Mouse (Mus musculus) MEL (cell line): Measurements from ENCODE around the gene Pcgf6. TPM values are rescaled to one million over a fixed set of nuclear protein-coding genes. Genes with fewer than 3 reads are reported as not detected.
A peak's percentile ranks its signal among the peaks of the same experiment; 100 is the strongest.

ENCODE experiments used
- DNase-seq: peaks from one replicate; pipeline ENCODE4 v3.0.0; 2011; ENCODE audit warnings: low read depth, low spot score
- H3K27ac ChIP-seq: 2 replicates; pipeline ENCODE4 v1.5.1; 2012; ENCODE audit warnings: low read depth, mild to moderate bottlenecking, control low read depth, low read length, moderate library complexity; ENCODE audit not compliant: control insufficient read depth
- H3K27me3 ChIP-seq, 2 experiments: fragments of 150-350 bp in 1 of 2; sonication (generic) in 1 of 2; 2 replicates each; pipeline ENCODE4 v1.6.1; 2012; ENCODE audit warnings: low read length in 2 of 2, mild to moderate bottlenecking in 2 of 2, improper control_type of control experiment in 1 of 2, moderate library complexity in 1 of 2; ENCODE audit not compliant: insufficient read depth in 2 of 2, control insufficient read depth in 1 of 2
- H3K36me3 ChIP-seq, 2 experiments: 2 replicates each; pipeline ENCODE4 v1.6.1; 2012 to 2014; ENCODE audit warnings: low read length in 2 of 2, improper control_type of control experiment in 1 of 2, inconsistent platforms in 1 of 2, mild to moderate bottlenecking in 1 of 2; ENCODE audit not compliant: insufficient read depth in 2 of 2, control insufficient read depth in 1 of 2
- H3K4me1 ChIP-seq, 2 experiments: fragments of 150-350 bp in 1 of 2; sonication (generic) in 1 of 2; 2 replicates each; pipeline ENCODE4 v1.6.1; 2012; ENCODE audit warnings: low read length in 2 of 2, improper control_type of control experiment in 1 of 2, mild to moderate bottlenecking in 1 of 2; ENCODE audit not compliant: insufficient read depth in 2 of 2, control insufficient read depth in 1 of 2
- H3K4me3 ChIP-seq, 2 experiments: fragments of 150-350 bp in 1 of 2; sonication (generic) in 1 of 2; 2 replicates each; pipeline ENCODE4 v1.5.1; 2012; ENCODE audit warnings: low read depth in 2 of 2, low read length in 2 of 2, mild to moderate bottlenecking in 2 of 2, moderate library complexity in 2 of 2, control low read depth in 1 of 2, improper control_type of control experiment in 1 of 2; ENCODE audit not compliant: control insufficient read depth in 1 of 2, insufficient read depth in 1 of 2
- H3K79me2 ChIP-seq: 2 replicates; pipeline ENCODE4 v1.6.1; 2012; ENCODE audit warnings: mild to moderate bottlenecking, low read length, moderate library complexity; ENCODE audit not compliant: control insufficient read depth, poor library complexity, insufficient read depth
- H3K9ac ChIP-seq: 2 replicates; pipeline ENCODE4 v1.6.1; 2012; ENCODE audit warnings: low read depth, mild to moderate bottlenecking, control low read depth, low read length, moderate library complexity; ENCODE audit not compliant: control insufficient read depth, poor library complexity, severe bottlenecking
- H3K9me3 ChIP-seq: fragments of 150-350 bp; sonication (generic); replicated peaks from 2 replicates; pipeline ENCODE4 v1.6.1; 2012; ENCODE audit warnings: mild to moderate bottlenecking, low read length, improper control_type of control experiment, moderate library complexity; ENCODE audit not compliant: insufficient read depth
- BHLHE40 ChIP-seq: IDR thresholded peaks from 2 replicates; pipeline ENCODE4 v1.6.1; 2012; ENCODE audit warnings: low read depth, mild to moderate bottlenecking, inconsistent platforms, low read length, improper control_type of control experiment, borderline replicate concordance
- CHD1 ChIP-seq: IDR thresholded peaks from 2 replicates; pipeline ENCODE4 v1.6.1; 2012; ENCODE audit warnings: low read depth, mild to moderate bottlenecking, inconsistent platforms, low read length, improper control_type of control experiment
- CHD2 ChIP-seq: IDR thresholded peaks from 2 replicates; pipeline ENCODE4 v1.6.1; 2011; ENCODE audit warnings: low read length, improper control_type of control experiment
- E2F4 ChIP-seq: IDR thresholded peaks from 2 replicates; pipeline ENCODE4 v1.6.1; 2011; ENCODE audit warnings: low read depth, low read length, improper control_type of control experiment, borderline replicate concordance
- ELF1 ChIP-seq: IDR thresholded peaks from 2 replicates; pipeline ENCODE4 v1.6.1; 2014; ENCODE audit warnings: low read depth, mild to moderate bottlenecking, inconsistent platforms, low read length, improper control_type of control experiment, moderate library complexity
- EP300 ChIP-seq, 2 experiments: IDR thresholded peaks; 2 replicates each; pipeline ENCODE4 v1.6.1; 2011; ENCODE audit warnings: improper control_type of control experiment in 2 of 2, low read length in 2 of 2, low read depth in 1 of 2, mild to moderate bottlenecking in 1 of 2
- ETS1 ChIP-seq: IDR thresholded peaks from 2 replicates; pipeline ENCODE4 v1.6.1; 2012; ENCODE audit warnings: low read depth, mild to moderate bottlenecking, inconsistent platforms, low read length, improper control_type of control experiment, moderate library complexity
- GABPA ChIP-seq: IDR thresholded peaks from 2 replicates; pipeline ENCODE4 v1.6.1; 2012; ENCODE audit warnings: low read depth, mild to moderate bottlenecking, inconsistent platforms, low read length, improper control_type of control experiment, moderate library complexity
- GATA1 ChIP-seq: IDR thresholded peaks from 2 replicates; pipeline ENCODE4 v1.6.1; 2011; ENCODE audit warnings: low read depth, low read length, improper control_type of control experiment
- JUND ChIP-seq: IDR thresholded peaks from 2 replicates; pipeline ENCODE4 v1.6.1; 2011; ENCODE audit warnings: low read depth, mild to moderate bottlenecking, improper control_type of control experiment, low read length
- KAT2A ChIP-seq: conservative IDR thresholded peaks from 2 replicates; pipeline ENCODE4 v1.6.1; 2012; ENCODE audit warnings: low read depth, low read length, improper control_type of control experiment, inconsistent platforms
- MAFK ChIP-seq: IDR thresholded peaks from 2 replicates; pipeline ENCODE4 v1.6.1; 2011; ENCODE audit warnings: low read depth, mild to moderate bottlenecking, low read length, improper control_type of control experiment, borderline replicate concordance
- MAX ChIP-seq: IDR thresholded peaks from 2 replicates; pipeline ENCODE4 v1.6.1; 2011; ENCODE audit warnings: low read length, improper control_type of control experiment
- MAZ ChIP-seq: IDR thresholded peaks from 2 replicates; pipeline ENCODE4 v1.6.1; 2012; ENCODE audit warnings: low read depth, mild to moderate bottlenecking, inconsistent platforms, low read length, improper control_type of control experiment
- MEF2A ChIP-seq: IDR thresholded peaks from 2 replicates; pipeline ENCODE4 v1.6.1; 2014; ENCODE audit warnings: low read depth, mild to moderate bottlenecking, inconsistent platforms, low read length, improper control_type of control experiment; ENCODE audit not compliant: poor library complexity, insufficient replicate concordance, severe bottlenecking; ENCODE audit errors: extremely low read depth
- MXI1 ChIP-seq: IDR thresholded peaks from 2 replicates; pipeline ENCODE4 v1.6.1; 2011; ENCODE audit warnings: mild to moderate bottlenecking, low read depth, low read length, improper control_type of control experiment
- MYB ChIP-seq: IDR thresholded peaks from 2 replicates; pipeline ENCODE4 v1.6.1; 2011; ENCODE audit warnings: mild to moderate bottlenecking, low read depth, low read length, improper control_type of control experiment
- MYC ChIP-seq: IDR thresholded peaks from 2 replicates; pipeline ENCODE4 v1.6.1; 2011; ENCODE audit warnings: low read depth, mild to moderate bottlenecking, low read length, improper control_type of control experiment, moderate library complexity
- NRF1 ChIP-seq: IDR thresholded peaks from 2 replicates; pipeline ENCODE4 v1.6.1; 2014; ENCODE audit warnings: low read depth, mild to moderate bottlenecking, inconsistent platforms, low read length, improper control_type of control experiment, moderate library complexity; ENCODE audit not compliant: poor library complexity, insufficient read depth, severe bottlenecking
- POLR2AphosphoS2 ChIP-seq: IDR thresholded peaks from 2 replicates; pipeline ENCODE4 v1.6.1; 2011; ENCODE audit warnings: low read length, improper control_type of control experiment
- POLR2AphosphoS5 ChIP-seq: IDR thresholded peaks from 2 replicates; pipeline ENCODE4 v1.6.1; 2012; ENCODE audit warnings: low read depth, borderline replicate concordance, mild to moderate bottlenecking, inconsistent platforms, low read length, moderate library complexity, mixed read lengths
- RAD21 ChIP-seq: IDR thresholded peaks from 2 replicates; pipeline ENCODE4 v1.6.1; 2011; ENCODE audit warnings: mild to moderate bottlenecking, low read depth, low read length, improper control_type of control experiment
- RCOR1 ChIP-seq: IDR thresholded peaks from 2 replicates; pipeline ENCODE4 v1.6.1; 2012; ENCODE audit warnings: low read depth, mild to moderate bottlenecking, inconsistent platforms, low read length, improper control_type of control experiment
- SIN3A ChIP-seq: IDR thresholded peaks from 2 replicates; pipeline ENCODE4 v1.6.1; 2012; ENCODE audit warnings: low read length, improper control_type of control experiment, inconsistent platforms
- SMC3 ChIP-seq: IDR thresholded peaks from 2 replicates; pipeline ENCODE4 v1.6.1; 2011; ENCODE audit warnings: low read depth, low read length, improper control_type of control experiment
- TAL1 ChIP-seq: IDR thresholded peaks from 2 replicates; pipeline ENCODE4 v1.6.1; 2012; ENCODE audit warnings: mild to moderate bottlenecking, inconsistent platforms, low read length, moderate library complexity, mixed read lengths
- TBP ChIP-seq: IDR thresholded peaks from 2 replicates; pipeline ENCODE4 v1.8.0; 2011; ENCODE audit warnings: low read depth, low read length, improper control_type of control experiment
- TCF12 ChIP-seq: IDR thresholded peaks from 2 replicates; pipeline ENCODE4 v1.6.1; 2014; ENCODE audit warnings: low read depth, mild to moderate bottlenecking, inconsistent platforms, low read length, improper control_type of control experiment, moderate library complexity
- UBTF ChIP-seq: IDR thresholded peaks from 2 replicates; pipeline ENCODE4 v1.6.1; 2012; ENCODE audit warnings: low read depth, mild to moderate bottlenecking, inconsistent platforms, low read length, improper control_type of control experiment, moderate library complexity, borderline replicate concordance; ENCODE audit not compliant: insufficient read depth
- USF1 ChIP-seq: IDR thresholded peaks from 2 replicates; pipeline ENCODE4 v1.6.1; 2014; ENCODE audit warnings: low read depth, mild to moderate bottlenecking, inconsistent platforms, low read length, improper control_type of control experiment, moderate library complexity
- USF2 ChIP-seq, 2 experiments: IDR thresholded peaks; 2 replicates each; pipeline ENCODE4 v1.6.1; 2011 to 2012; ENCODE audit warnings: improper control_type of control experiment in 2 of 2, low read length in 2 of 2, borderline replicate concordance in 1 of 2, inconsistent platforms in 1 of 2, low read depth in 1 of 2, mild to moderate bottlenecking in 1 of 2; ENCODE audit not compliant: insufficient read depth in 1 of 2
- ZC3H11A ChIP-seq: IDR thresholded peaks from 2 replicates; pipeline ENCODE4 v1.6.1; 2012; ENCODE audit warnings: low read depth, mild to moderate bottlenecking, inconsistent platforms, low read length, improper control_type of control experiment
- ZKSCAN1 ChIP-seq: IDR thresholded peaks from 2 replicates; pipeline ENCODE4 v1.6.1; 2012; ENCODE audit warnings: low read depth, mild to moderate bottlenecking, inconsistent platforms, low read length, improper control_type of control experiment, moderate library complexity
- ZMIZ1 ChIP-seq: IDR thresholded peaks from 2 replicates; pipeline ENCODE4 v1.6.1; 2012; ENCODE audit warnings: low read depth, mild to moderate bottlenecking, inconsistent platforms, low read length, improper control_type of control experiment, moderate library complexity
- ZNF384 ChIP-seq: IDR thresholded peaks from 2 replicates; pipeline ENCODE4 v1.6.1; 2012; ENCODE audit warnings: low read depth, mild to moderate bottlenecking, inconsistent platforms, low read length, improper control_type of control experiment
- polyA plus RNA-seq, 2 experiments: library from polyadenylated mRNA; stranded (reverse) in 1 of 2; unstranded in 1 of 2; fragments of >175 nt in 1 of 2; fragments of >200 nt in 1 of 2; gene quantifications; 2 replicates each; pipeline versions ENCODE4 v1.2.1 to v1.2.4; 2012; ENCODE audit warnings: low replicate concordance in 2 of 2, low read depth in 1 of 2; ENCODE audit not compliant: insufficient read length in 2 of 2, insufficient read depth in 1 of 2, missing spikeins in 1 of 2
- total RNA-seq: library from RNA; depleted of rRNA; stranded (reverse); fragments of 300-350 nt; gene quantifications from 2 replicates; pipeline ENCODE4 v1.2.3, GENCODE M21; 2012; rRNA removed

Gene Pcgf6
- total RNA-seq = 29.0 and 31.1 TPM in 2 replicates
- 10 to 100 TPM in 1 of 2 experiments, not detected in 1; 47.5 TPM for polyA plus RNA-seq

GRCm38 (mm10) chr19:47050271-47051032 is at the start of gene Pcgf6:
Gene Pcgf6 (minus strand): TSS chr19:47050906.
- H3K27ac ChIP-seq = peak within 1 kb of the TSS; percentile 63
- H3K4me3 ChIP-seq = peak within 1 kb of the TSS; percentile 72 to 81
- peaks cover 20% of the 10 kb centered on the region for H3K79me2 ChIP-seq
- no peaks in the 10 kb centered on the region for H3K9me3 ChIP-seq
- H3K27me3 ChIP-seq = no peaks in the 10 kb centered on the region
- peaks cover 5 to 17% of the 10 kb centered on the region in 2 experiments for H3K36me3 ChIP-seq
- peak within 1 kb of the TSS; percentile 81 for H3K9ac ChIP-seq
- peak; percentile 95 for DNase-seq
- H3K4me1 ChIP-seq = peaks cover 4 to 17% of the 10 kb centered on the region in 2 experiments
- TF ChIP-seq ZKSCAN1 (no peak), E2F4 (peak; percentile 56; the same call in 1 of the 2 replicates), ELF1 (no peak), KAT2A (peak; percentile 80; the same call in 1 of the 2 replicates), UBTF (peak; percentile 97; the same call in 1 of the 2 replicates), BHLHE40 (no peak), MAFK (no peak), POLR2AphosphoS2 (peak; percentile 86), CHD1 (no peak), TBP (peak; percentile 78), ZNF384 (no peak), RCOR1 (no peak), MEF2A (no peak), MYB (no peak), MAX (peak; percentile 91), NRF1 (peak; percentile 96), GABPA (no peak), MYC (peak; percentile 77), MAZ (no peak; the same call in 1 of the 2 replicates), POLR2AphosphoS5 (no peak), CHD2 (no peak), MXI1 (peak; percentile 79), USF1 (peak; percentile 76; the same call in 1 of the 2 replicates), RAD21 (no peak), SIN3A (peak; percentile 88), ZMIZ1 (no peak), TCF12 (peak; percentile 30; the same call in 1 of the 2 replicates), ETS1 (no peak), GATA1 (no peak), ZC3H11A (no peak), USF2 (IDR thresholded peaks at IDR 0.05; ENCODE audit: borderline replicate concordance in 1 of 2, insufficient read depth in 1 of 2, low read depth in 1 of 2, low read length in 2 of 2) (no peak), SMC3 (no peak), EP300 (IDR thresholded peaks at IDR 0.05; ENCODE audit: low read depth in 1 of 2, low read length in 2 of 2) (no peak), JUND (no peak), TAL1 (no peak)
